Mouse (Mus musculus): ENCODE data around the gene Speg. TPM values are rescaled to one million over a fixed set of nuclear protein-coding genes. Genes with fewer than 3 reads are reported as not detected.

Gene Speg
- total RNA-seq, 2 experiments from 2014 or later = 229 to 230 TPM

DNA sequence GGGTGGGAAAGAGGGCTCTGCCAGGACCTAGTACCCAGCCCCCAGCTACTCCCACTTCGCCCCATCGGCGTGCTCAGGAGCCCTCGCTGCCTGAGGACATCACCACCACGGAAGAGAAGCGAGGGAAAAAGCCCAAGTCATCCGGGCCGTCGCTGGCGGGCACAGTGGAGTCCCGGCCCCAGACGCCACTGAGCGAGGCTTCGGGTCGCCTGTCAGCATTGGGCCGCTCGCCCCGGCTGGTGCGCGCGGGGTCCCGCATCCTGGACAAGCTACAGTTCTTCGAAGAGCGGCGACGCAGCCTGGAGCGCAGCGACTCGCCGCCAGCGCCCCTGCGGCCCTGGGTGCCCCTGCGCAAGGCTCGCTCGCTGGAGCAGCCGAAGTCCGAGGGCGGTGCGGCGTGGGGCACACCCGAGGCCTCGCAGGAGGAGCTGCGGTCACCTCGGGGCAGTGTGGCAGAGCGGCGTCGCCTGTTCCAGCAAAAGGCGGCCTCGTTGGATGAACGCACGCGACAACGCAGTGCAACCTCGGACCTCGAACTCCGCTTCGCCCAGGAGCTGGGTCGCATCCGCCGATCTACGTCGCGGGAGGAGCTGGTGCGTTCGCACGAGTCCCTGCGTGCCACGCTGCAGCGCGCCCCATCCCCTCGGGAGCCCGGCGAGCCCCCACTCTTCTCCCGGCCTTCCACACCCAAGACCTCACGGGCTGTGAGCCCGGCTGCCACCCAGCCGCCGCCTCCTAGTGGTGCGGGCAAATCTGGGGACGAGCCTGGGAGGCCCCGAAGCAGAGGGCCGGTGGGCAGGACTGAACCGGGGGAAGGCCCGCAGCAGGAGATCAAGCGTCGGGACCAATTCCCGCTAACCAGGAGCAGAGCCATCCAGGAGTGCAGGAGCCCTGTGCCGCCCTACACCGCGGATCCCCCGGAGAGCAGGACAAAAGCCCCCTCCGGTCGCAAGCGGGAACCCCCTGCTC, 13.1 kb downstream of the Speg start:
- DNase-seq = no peak

DNA sequence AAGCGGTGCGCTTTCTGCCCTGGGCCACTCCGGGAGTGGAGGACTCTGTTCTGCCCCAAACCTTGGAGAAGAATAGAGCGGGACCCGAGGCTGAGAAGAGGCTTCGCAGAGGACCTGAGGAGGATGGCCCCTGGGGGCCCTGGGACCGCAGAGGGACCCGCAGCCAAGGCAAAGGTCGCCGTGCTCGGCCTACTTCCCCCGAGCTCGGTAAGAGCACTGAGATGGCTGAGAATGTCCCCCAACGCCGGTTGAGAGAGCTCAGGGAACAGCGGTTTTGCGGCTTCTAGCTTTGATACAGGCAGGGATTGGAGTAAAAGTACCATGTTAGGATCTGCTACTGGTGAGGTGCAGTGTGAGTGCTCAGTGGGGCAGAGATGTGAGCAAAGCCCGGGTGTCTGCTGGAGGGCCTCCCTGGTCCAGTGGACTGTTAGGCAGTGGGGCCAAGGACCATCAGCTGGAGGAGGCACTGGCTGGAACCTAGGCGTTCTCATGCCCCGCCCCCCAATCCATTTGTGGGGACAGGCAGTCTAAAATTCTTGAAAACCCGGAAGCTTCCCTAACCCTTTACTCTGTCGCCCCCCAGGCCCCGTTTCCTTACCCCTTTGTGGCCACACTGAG, 13.9 kb downstream of the Speg start:
- intact Hi-C loops (cut with DNase I) = no loop called here
- DNase-seq = no peak

More for the DNA sequence above, 13.1 kb downstream of the Speg start:
- intact Hi-C loops (cut with DNase I) = no loop called here

DNA sequence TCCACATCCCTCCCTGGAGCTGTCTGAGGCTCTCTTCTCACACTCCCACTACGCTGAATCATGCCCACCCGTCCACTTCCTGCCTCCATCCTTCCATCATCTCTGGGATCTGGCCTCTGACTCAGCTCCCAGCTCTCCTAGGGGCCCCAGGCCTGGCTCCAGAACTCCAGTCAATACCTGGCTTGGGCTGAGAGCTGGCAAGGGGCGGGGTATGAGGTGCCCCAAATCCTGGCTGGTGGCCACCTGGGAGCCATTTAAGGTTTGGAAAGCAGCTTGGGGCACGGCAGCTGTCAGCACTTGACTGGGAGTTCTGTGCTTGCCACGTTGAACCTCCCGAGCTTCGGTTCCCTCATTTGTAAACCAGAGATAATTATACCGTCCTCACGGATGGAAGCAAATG, 18.0 kb downstream of the Speg start:
- DNase-seq = peak; percentile 71 to 81
- intact Hi-C loops (cut with DNase I) = no loop called here

DNA sequence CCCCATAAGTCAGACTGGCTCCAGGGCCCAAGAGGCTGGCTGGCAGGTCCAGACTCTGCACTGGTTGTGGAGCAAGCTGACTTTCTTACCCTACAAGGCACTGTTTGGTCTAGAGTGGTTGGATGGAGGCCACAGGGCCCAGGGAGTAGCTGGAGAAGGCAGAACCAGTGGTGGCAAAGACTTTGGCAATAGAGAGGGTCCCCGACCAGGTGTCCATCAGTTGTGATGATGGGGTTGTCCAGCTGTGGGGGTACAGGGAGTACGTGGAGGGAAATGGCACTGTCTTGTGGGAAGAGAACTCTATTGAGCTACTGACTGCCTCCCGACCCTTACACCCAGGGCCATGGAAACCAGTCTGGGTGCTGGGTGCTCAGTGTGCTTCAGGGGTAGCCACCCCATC, 18.7 kb downstream of the Speg start:
- intact Hi-C loops (cut with DNase I) = loop anchor here (2.0 kb wide), 1 partner anchor 19 kb away; the partner anchor contains the start of gene Speg
- no peak for DNase-seq

DNA sequence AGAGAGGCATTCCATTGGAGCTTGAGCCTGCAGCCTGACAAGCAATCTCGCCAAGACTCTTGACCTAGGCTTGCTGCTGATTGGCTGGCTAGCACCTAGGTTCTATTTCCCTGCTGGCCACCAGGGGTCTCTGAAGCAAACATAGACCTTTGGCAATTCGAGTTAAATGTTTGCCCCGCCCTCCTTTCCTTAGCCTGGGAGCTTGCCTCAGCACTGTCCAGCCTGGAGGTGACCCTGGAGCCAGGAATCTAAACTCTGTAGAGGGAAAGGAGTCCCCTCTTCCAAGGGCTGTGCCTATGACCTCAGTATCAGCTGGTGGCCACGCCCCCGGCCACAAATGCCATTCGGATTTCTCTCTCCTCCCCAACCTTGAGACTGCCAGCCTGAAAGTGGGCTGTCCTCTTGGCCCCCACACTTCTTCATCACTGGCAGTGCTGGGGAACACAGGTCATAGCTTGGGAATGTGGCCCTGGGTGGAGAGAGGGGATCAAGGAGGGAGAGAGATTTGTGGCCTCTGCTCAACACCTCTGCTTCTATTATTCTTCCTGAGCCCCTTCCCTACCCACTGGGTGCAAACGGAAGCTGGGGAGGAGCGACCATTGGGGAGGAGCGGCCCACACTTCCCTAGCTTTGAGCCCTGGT, 23.8 kb downstream of the Speg start:
- intact Hi-C loops (cut with DNase I) = no loop called here
- peak; percentile 57 to 72 for DNase-seq

DNA sequence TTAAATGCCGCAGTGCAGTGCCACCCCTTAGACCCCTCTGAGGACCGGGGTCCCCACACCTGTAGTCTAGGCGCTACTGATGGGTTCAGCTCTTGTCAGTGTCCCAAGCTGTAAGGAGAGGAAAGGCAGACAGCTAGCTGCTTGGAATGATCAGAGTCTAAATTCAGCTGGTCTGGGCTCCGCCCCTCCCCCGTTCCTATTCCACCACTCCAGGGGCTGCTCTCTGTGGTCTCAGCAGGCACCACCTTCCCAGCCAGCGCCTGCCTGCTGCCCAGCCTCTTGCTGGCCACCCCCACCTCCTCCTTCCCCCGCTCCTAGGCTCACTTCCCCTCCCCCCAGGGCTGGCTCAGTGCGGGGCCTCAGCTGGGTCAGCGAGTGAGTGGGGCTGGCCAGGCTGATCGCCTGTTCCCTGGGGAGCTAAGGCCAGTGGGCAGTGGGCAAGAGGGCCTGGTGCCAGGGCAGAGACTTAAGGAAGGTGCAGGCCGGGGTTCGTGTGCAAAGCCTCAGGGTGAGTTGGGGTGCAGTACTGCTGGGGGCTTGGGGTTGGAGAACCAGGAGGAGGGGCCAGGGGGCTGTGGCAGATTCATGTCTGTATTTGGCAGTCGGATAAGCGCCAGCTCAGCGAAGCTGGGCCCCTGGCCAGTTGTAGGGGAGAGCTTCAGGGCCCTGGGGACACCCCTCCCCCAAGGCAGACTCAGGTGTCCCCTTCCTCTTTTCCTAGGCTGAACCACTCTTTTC, 24.8 kb downstream of the Speg start:
- DNase-seq = peak; percentile 61 to 81
- intact Hi-C loops (cut with DNase I) = no loop called here

DNA sequence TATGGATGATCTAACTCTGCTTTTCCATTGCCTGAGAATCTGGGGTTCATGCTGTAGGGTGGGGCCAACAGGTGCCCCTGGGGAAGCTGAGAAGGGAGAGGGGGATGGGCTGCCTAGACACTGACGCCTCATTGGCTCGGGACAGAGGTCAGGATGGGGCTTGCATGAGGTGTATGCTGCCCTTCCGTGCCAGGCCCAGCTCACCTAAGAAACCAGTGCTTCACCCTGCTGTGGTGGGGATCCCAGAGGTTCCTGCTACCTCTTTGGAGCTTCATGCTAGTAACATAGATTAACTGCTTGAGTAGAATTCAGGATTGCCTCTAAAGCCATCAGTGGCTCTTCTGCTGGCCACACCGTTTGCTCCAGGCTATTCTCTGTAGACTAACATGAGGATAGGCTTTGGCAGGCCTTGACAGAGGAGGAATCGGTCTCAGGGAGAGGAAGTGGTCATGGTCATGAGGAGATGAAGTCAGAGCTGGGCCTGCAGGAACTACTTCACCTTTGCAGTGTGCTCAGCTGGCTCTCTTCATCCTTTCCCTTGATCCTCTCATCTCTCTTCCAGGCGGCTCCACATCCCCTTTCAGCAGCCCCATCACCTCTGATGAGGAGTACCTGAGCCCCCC, 25.5 kb downstream of the Speg start:
- intact Hi-C loops (cut with DNase I) = no loop called here
- peak in 1 of 2 experiments; percentile 42 for DNase-seq

DNA sequence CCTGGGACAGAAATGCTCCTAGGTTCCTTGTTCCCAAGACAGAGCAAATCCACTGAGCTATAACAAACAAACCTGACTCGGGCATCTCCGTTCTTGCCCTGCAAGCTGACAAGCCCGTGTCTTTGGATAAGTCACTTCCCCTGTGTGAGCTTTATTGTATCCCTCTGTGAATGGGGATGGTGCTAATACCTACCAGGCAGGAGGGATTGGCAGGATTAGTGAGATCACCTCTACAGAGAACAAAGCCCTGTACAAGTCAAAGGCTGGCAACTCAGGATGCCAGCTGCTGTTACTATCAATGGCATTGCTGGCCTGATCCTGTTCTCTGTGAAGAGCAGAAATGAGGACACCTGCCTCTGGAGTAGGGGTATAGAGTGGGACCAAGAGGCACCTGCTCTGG, 30.4 kb downstream of the Speg start:
- intact Hi-C loops (cut with DNase I) = loop anchor here (5.0 kb wide), 1 partner anchor 33 kb away; no protein-coding TSS in a partner anchor
- no peak for DNase-seq

DNA sequence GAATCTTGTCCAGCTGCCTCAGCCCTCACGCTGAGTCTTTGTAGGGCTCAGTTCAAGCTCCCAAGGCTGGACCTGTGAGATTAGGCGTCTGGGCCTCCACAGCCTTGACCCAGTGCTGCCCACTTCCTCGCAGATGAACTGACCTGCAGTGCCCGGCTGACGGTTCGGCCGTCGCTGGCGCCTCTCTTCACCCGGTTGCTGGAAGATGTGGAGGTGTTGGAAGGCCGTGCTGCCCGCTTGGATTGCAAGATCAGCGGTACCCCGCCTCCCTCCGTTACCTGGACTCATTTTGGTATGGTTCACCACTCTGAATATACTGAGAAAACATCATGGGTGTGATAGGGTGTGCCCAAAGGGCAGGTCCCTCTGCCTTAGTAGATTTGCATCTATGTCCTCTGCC, 31.1 kb downstream of the Speg start:
- no peak for DNase-seq
- intact Hi-C loops (cut with DNase I) = loop anchor here (5.0 kb wide), 1 partner anchor 34 kb away; no protein-coding TSS in a partner anchor

DNA sequence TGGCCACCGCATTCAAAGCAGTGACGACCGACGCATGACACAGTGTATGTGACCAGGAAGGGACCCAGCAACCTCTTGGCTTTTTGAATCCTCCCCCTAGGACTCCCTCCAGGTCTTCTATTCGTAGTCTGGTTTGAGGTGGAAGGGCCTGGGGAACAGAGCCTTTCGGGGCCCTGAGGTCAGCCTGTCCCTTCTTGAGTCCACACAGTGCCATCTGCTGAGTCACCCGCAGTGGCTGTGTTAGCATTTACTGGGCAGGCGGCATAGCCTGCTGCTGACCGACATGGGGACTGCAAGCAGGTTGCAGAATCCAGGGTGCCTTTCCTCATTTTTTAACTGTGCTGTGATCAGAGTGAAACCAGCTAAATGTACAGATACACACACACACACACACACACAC, 32.0 kb downstream of the Speg start:
- intact Hi-C loops (cut with DNase I) = loop anchor here (5.0 kb wide), 1 partner anchor 35 kb away; no protein-coding TSS in a partner anchor
- peak in 1 of 2 experiments; percentile 32 for DNase-seq

DNA sequence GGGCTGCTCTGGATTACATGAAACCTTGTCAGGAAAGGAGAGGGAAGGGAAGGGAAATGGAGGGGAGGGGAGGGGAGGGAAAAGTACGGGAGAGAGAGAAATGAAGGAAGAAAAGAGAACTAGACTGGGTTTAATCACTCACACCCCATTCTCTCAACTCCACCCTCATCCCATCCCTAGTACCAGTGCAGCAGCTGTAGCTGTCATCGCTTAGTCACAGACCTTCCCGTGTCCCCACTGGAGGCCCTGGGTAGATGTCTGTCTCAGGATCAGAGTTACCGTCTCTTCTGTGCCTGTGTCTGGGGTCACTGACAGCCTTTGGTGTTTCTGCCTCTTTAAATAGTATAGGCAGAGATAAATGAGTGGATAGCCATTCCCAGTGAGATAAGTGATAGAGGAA, 33.1 kb downstream of the Speg start:
- intact Hi-C loops (cut with DNase I) = loop anchor here (5.0 kb wide), 1 partner anchor 36 kb away; no protein-coding TSS in a partner anchor
- DNase-seq = no peak

DNA sequence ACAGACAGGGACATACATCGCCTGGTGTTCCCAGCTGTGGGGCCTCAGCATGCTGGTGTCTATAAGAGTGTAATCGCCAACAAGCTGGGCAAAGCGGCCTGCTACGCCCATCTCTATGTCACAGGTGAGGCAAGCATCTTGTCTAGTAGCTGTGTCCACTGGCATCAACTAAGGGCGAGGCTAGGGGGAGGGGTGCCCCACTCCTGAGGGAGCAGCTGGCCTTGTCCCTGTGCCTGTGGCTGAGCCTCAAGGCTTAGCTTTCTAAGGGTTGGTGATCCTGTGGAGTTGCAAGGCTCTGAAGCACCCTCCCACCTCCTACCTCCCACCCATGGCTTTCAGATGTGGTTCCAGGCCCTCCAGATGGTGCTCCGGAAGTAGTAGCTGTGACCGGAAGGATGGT, 34.9 kb downstream of the Speg start:
- no peak for DNase-seq
- intact Hi-C loops (cut with DNase I) = loop anchor here (5.0 kb wide), 1 partner anchor 38 kb away; no protein-coding TSS in a partner anchor

DNA sequence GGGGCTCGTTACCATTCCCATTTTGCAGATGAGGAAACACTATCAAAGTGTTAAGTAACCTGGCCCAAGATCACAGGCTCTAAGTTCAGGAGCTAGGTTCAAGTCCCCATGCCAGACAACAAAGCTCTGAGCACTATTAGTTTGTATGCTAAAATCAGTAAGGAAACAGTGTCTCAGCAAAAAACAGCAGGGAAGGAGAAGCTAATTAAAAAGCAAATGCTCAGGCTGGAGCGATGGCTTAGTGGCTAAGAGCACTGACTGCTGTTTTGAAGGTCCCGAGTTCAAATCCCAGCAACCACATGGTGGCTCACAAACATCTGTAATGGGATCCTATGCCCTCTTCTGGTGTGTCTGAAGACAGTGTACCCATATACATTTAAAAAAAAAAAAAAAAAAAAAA, 37.1 kb downstream of the Speg start:
- intact Hi-C loops (cut with DNase I) = no loop called here
- no peak for DNase-seq

DNA sequence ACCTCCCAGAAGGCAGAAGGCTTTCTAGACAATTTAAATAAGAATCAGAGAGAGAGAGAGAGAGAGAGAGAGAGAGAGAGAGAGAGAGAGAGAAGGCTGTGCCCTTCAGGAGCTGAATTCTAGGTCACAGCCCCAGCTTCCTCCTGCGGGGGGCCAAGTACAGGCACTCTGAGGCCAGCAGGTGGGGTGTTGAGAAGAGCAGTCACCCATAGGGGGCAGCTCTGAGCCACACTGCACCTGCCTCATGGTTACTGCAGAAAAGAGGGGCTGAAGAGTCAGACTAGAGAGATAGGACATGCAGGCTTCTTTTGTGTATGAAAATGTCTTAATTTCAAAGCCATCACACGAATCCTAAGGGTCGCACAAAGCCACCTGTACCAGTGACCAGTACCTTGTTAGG, 38.7 kb downstream of the Speg start:
- no peak for DNase-seq
- intact Hi-C loops (cut with DNase I) = no loop called here

DNA sequence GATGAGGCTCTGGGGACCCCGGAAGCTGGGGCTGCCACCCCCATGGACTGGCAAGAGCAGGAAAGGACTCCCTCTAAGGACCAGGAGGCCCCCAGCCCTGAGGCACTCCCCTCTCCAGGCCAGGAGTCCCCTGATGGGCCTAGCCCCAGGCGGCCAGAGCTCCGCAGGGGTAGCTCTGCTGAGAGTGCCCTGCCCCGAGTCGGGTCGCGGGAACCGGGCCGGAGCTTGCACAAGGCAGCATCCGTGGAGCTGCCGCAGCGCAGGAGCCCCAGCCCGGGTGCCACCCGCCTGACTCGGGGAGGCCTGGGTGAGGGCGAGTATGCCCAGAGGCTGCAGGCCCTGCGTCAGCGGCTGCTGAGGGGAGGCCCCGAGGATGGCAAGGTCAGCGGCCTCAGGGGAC, 46.7 kb downstream of the Speg start:
- intact Hi-C loops (cut with DNase I) = no loop called here
- DNase-seq = no peak

DNA sequence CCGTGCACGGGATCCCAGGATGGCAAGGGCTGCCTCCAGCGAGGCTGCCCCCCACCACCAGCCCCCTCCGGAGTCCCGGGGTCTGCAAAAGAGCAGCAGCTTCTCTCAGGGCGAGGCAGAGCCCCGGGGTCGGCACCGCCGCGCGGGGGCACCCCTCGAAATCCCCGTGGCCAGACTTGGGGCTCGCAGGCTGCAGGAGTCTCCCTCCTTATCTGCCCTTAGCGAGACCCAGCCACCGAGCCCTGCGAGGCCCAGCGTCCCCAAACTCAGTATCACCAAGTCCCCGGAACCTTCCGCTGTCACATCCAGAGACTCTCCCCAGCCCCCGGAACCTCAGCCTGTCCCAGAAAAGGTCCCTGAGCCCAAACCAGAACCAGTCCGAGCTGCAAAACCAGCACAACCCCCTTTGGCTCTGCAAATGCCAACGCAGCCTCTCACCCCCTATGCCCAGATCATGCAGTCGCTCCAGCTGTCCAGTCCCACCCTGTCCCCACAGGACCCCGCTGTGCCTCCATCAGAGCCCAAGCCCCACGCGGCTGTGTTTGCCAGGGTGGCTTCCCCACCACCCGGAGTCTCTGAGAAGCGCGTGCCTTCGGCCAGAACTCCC, 47.2 kb downstream of the Speg start:
- DNase-seq = no peak
- intact Hi-C loops (cut with DNase I) = no loop called here

DNA sequence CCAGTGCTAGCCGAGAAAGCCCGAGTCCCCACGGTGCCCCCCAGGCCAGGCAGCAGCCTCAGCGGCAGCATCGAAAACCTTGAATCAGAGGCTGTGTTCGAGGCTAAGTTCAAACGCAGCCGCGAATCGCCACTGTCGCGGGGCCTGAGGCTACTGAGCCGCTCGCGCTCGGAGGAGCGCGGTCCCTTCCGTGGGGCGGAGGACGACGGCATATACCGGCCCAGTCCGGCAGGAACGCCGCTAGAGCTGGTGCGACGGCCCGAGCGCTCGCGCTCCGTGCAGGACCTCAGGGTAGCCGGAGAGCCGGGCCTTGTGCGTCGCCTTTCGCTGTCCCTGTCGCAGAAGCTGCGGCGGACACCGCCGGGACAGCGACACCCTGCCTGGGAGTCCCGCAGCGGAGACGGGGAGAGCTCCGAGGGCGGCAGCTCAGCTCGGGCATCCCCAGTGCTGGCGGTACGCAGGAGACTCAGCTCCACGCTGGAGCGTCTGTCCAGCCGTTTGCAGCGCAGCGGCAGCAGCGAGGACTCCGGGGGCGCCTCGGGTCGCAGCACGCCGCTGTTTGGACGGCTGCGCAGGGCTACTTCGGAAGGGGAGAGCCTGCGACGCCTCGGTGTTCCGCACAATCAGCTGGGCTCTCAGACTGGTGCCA, 47.9 kb downstream of the Speg start:
- no peak for DNase-seq
- intact Hi-C loops (cut with DNase I) = no loop called here

DNA sequence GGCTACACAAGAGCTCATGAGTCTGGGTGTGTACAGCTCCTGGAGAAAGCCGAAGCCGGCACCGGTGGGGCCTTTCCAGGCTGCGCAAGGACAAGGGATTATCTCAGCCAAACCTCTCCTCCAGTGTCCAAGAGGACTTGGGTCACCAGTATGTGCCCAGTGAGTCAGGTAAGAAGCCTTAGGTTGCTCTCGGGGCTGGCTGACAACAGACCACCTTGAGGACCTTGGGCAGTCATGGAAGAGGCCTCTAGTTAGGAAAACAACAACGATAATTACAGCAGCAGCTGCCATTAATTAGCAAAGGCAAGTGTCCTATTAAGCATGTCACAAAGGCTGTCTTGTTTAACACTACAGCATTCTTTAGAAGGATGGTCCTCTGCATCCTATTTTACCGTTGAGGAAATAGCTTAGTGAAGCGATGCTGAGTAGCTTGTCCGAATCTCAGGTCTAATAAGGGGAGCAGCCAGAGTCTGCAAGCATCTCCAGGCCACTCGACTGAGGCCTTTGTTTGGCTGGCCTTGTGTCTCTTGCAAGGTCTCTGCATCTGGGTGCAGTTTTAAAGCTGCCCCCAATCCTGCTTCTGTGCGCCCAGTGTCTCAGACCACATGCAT, 48.8 kb downstream of the Speg start:
- no peak for DNase-seq
- intact Hi-C loops (cut with DNase I) = no loop called here
